Mouse (Mus musculus) 3134 (cell line): ENCODE data around the gene Ssu72.
"Not testable (repeated sequence)": the region's sequence is repeated elsewhere in the genome, so short reads cannot be mapped to it uniquely, and the experiment has no call there.

ENCODE experiments used
- DNase-seq: peaks from one replicate; pipeline ENCODE4 v3.0.0-alpha.2; 2011; ENCODE audit warnings: low spot score; ENCODE audit not compliant: insufficient read length; ENCODE audit errors: extremely low read depth

The Ssu72 gene

DNA sequence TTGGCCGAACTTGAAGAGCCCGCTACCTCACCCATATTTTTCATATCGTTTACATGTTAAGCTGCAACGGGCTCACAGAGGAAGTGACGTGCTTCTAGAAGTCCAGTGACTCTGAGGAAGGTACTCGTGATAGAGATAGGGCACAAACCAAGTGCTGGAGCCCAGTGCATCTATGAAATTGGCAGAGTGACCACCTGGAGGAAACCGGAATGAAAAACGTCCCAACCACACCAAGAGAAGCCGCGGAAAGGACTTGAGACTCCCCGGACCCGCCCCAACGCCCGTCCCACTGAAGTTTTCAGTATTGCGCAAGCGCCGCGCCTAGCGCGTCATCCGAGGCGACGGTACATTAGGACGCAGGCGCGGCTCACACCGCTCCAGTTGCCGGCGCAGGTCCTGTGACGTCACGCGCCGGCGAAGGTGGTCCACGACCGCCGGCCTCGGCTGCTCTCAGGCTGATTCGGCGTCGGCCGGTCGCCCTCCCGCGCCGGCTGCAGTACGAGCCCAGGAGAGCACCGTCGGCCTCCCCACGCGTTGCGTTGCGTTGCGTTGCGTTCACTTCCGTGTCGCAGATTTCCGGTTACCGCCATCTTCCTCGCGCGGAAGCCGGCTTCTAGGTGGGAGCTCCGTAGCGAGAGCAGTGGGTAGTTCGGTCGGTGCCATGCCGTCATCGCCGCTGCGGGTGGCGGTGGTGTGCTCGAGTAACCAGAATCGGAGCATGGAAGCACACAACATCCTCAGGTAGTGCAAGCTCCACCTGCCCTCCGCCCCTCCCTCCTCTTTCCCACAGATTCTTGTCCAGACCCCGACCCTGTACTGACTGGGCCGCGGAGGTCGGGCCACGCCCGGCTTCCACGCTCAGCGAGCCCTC is at the start of gene Ssu72:
TSS of gene Ssu72 (plus strand) at position 80 of the 871 bp plus-strand sequence.
- DNase-seq = peak; percentile 92

- no peak for DNase-seq
Measured at GRCm38 (mm10) chr4:155656214-155656751, 48.3 kb upstream of the Ssu72 start.

- no peak for DNase-seq
Measured at GRCm38 (mm10) chr4:155658961-155659360, 45.6 kb upstream of the Ssu72 start.

DNA sequence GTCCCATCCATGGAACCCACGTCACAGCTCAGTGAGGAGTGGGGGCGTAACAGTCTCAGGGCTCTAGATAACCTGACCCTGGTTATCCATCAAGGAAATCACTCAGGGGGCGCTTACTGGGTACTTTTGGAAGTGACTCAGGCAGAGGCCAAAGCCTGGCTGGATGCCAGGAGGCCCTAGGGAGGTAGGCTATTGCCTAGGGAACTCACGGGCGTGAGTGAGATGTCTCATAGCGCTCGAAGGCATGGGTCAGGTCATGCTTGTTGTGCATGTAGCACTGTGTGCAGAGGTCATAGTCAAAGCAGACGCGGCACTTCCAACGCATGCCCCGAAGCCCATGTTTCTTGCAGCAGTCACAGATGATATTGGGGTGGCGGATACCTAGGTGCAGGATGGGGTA is 44.0 kb upstream of the Ssu72 start:
- no peak for DNase-seq

DNA sequence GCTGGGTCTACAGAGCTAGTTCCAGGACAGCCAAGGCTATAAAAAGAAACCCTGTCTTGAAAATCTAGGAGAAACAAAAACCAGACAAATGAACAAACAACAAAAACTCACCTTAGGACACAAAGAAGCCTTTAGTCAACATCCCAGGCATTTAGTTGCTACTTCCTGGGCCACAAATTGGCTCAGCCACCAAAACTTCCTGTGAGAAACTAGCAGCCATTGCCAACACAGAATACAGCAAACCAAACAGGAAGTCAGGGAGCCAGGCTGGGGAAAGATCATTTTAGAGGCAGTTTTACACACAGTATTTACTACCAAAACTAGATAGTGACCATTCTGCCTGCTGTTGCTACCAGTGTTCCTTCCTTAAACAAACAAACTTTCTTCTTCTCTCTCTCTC is 37.7 kb upstream of the Ssu72 start:
- DNase-seq = no peak

GRCm38 (mm10) chr4:155668689-155669597 is 35.7 kb upstream of the Ssu72 start, which contains the start of gene Mib2:
Mib2 (minus strand) TSS chr4:155669198.
- peak; percentile 91 for DNase-seq

DNA sequence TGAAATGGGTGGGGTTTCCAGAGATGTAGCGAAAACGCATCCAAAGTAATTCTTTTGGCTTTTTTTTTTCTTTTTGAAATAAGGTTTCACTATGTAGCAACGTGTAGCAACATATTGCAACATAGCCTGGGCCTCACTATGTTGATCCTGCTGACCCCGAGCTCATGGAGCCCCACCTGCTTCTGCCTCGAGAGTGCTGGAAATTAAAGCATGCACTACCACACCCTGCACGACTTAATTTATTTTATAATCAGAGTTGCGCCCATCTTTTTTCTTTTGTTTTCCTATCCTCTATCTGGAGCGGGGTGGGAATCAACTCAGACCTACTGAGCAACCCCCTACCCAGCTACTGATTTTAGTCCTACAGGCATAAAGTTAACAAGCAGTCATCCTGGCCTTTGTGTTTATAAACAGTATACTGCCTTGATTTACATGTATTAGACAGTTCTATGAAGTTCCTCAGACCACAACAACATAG is 35.0 kb upstream of the Ssu72 start:
- DNase-seq = no peak

GRCm38 (mm10) chr4:155670236-155670635 is 34.4 kb upstream of the Ssu72 start:
- not testable (repeated sequence) for DNase-seq

DNA sequence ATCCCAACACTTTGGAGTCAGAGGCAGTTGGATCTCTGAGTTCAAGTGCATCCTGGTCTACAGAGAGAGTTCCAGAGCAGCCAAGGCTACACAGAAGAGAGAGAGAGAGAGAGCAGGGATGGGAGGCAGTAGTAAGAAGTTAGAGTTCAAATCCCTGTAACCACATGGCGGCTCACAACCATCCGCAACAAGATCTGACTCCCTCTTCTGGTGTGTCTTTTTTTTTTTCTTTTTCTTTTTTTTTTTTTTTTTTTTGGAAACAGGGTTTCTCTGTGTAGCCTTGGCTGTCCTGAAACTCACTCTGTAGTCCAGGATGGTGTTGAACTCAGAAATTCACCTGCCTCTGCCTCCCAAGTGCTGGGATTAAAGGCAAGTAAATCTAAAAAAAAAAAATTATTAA is 32.5 kb upstream of the Ssu72 start:
- no peak for DNase-seq

DNA sequence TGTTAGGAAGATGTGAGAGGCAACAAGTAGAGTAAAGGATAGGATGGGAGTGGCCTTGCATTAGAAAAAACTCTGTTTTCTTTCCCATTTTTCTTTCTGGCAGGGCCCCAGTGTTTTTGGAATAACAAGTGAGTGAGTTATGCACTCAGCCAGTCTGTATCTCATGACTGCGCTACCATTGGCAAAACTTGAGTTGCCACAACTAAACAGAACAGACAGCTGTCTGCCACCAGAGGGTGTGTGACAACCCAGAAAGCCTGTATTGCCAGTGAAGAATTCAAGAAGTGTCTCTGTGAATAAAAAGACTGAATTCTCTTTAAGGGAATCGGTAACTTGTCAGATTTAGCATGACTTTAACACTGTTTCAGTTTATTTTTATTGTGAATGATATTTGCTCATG is 28.6 kb upstream of the Ssu72 start:
- DNase-seq = no peak

- DNase-seq = not testable (repeated sequence)
Measured at GRCm38 (mm10) chr4:155683670-155684277, 20.8 kb upstream of the Ssu72 start.

DNA sequence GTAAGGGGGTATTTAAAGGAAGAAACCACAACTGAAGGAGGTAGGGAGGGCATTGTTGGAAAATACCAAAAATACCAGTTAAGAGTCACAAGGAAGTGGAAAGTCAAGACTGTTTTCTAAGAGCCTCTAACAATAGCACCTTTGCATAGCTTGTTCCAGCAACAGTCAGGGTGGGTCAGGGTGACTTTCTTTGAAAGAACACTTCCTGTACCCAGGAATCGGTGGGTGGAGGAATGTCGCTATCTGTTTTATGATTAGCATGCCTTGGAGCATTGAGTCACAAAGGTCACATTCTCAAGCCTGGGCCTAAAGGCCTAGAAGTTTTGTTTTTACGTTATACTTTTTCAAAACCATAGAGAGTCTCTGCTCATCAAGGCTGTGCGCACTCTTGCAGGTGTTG is 16.8 kb upstream of the Ssu72 start:
- not testable (repeated sequence) for DNase-seq

DNA sequence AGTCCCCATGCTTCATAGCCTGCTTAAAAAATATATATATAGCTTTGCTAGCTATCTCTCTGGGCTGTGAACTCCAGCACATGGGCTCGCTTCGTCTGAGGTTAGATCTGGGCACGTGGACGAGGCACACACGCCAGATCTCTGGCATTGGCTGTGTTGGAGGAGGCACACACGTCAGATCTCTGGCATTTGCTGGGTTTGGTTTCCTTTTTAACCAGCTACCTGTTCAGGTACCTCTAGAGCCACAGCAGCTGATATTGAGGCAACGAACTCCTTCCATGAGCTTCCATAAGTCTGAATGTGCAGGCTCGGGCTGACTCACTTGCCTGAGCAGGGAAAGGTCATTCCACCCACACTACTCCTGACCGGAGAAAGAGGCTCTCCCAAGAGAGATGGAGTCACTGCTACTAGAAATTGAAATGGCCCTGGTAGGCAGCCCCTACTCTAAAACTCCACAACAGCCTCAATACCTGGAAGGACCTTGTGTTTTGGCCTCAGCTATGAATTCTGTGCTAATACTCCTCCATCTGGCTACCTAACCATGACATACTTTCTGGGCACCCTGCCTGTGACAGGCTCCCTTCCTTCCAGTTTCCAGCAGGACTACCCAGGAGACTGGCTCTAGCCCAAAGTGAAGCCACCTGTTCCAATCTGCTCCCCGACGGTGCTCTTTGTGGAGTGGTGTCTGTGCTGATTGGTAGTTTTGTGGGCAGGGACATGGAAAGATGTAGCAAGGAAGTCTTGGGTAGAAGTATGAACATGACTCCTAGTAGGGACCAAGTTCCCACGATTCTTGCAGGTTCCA is 13.8 kb upstream of the Ssu72 start:
- no peak for DNase-seq

DNA sequence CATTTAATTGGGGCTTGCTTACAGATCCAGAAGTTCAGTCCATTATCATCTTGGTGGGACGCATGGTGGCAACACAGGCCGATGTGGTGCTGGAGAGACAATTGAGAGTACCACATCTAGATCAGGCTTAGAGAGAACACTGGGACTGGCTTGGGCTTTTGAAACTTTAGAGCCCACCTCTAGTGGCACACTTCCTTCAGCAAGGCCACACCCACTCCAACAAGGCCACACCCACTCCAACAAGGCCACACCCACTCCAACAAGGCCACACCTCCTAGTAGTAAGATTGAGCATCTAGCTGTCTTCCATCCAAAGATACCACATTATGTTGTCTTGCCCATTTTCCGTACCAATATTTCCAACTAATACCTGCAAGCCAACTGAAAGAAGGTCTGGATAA is 12.2 kb upstream of the Ssu72 start:
- DNase-seq = no peak

- no peak for DNase-seq
Measured at GRCm38 (mm10) chr4:155694111-155694481, 10.5 kb upstream of the Ssu72 start, which contains the start of gene Fndc10. Fndc10 (plus strand) TSS chr4:155694342.

DNA sequence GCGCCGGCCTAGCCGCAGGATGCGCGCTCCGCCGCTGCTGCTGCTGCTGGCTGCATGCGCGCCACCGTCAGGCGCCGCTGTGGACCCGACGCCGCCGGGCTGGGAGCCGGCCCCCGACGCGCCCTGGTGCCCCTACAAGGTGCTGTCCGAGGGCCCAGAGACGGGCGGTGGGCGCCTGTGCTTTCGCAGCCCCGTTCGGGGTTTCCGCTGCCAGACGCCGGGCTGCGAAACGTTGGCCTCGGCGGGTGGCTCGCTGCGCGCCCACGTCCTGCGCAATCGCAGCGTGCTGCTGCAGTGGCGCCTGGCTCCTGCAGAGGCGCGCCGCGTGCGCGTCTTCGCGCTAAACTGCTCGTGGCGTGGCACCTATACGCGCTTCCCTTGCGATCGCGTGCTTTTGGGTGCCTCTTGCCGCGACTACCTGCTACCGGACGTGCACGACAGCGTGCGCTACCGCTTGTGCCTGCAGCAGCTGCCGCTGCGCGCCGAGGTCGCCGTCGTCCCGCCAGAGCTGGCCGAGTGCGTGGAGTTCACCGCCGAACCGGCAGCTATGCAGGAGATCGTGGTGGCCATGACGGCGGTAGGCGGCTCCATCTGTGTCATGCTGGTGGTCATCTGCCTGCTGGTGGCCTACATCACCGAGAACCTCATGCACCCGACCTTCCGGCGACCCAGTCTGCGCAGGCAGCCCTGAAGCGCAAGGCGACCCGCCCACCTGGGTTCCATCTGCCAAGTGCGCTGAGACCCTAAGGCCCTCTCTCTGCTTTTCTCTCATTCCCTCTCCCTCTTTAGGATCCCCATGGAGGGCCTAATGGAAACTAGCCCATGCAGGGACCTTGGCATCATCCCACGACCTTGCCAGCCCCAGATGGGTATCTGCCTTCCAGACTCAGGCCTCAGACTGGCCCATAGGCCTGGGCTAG is 9.9 kb upstream of the Ssu72 start:
- DNase-seq = no peak

- DNase-seq = no peak
Measured at GRCm38 (mm10) chr4:155695531-155696062, 9.0 kb upstream of the Ssu72 start.
